Mouse (Mus musculus): Measurements from ENCODE around the gene Snx15. TPM values are rescaled to one million over a fixed set of nuclear protein-coding genes. Genes with fewer than 3 reads are reported as not detected.
"Not testable (repeated sequence)": the region's sequence is repeated elsewhere in the genome, so short reads cannot be mapped to it uniquely, and the experiment has no call there.

The Snx15 gene
- polyA plus RNA-seq, 1 experiment from 2014 or later, result 19.8 TPM

- H3K4me1 ChIP-seq (replicated peaks), result peaks cover 12% of the 10 kb centered on the region
- H3K9me3 ChIP-seq (replicated peaks), result no peaks in the 10 kb centered on the region
- no peak for ATAC-seq (replicated peaks; ENCODE audit: insufficient number of reproducible peaks, insufficient read depth, low FRiP score, low read depth)
- H3K36me3 ChIP-seq, result 0 out of 2 replicates have a peak, but pooled peaks cover 4% of the 10 kb centered on the region
- H3K4me2 ChIP-seq, result peak overlapping the region; percentile 94
- peak overlapping the region; percentile 70 for H3K4me3 ChIP-seq
- H3K27ac ChIP-seq, result peak overlapping the region; percentile 93
- H3K27me3 ChIP-seq, result no peaks in the 10 kb centered on the region
- H3K9ac ChIP-seq, result peak overlapping the region; percentile 84
- WGBS, result 6% methylated on average over 16 of the region's 16 CpGs
These were observed 12.2 kb upstream of the Snx15 start for GRCm38 (mm10) chr19:6140374-6140677.

GRCm38 (mm10) chr19:6139701-6140100 is 11.6 kb upstream of the Snx15 start:
- H3K27ac ChIP-seq, result no peak overlapping the region
- no peaks in the 10 kb centered on the region for H3K9me3 ChIP-seq (replicated peaks)
- peak overlapping the region; percentile 94; the same call in 1 of the 2 replicates for H3K4me2 ChIP-seq
- H3K9ac ChIP-seq, result peak overlapping the region; percentile 84
- H3K36me3 ChIP-seq, result 0 out of 2 replicates have a peak, but pooled peaks cover 4% of the 10 kb centered on the region
- H3K4me3 ChIP-seq, result peak overlapping the region; percentile 70; the same call in 1 of the 2 replicates
- H3K4me1 ChIP-seq (replicated peaks), result peaks cover 12% of the 10 kb centered on the region
- ATAC-seq (replicated peaks; ENCODE audit: insufficient number of reproducible peaks, insufficient read depth, low FRiP score, low read depth), result no peak
- no peaks in the 10 kb centered on the region for H3K27me3 ChIP-seq
- WGBS, result 90% methylated on average over 6 of the region's 6 CpGs

GRCm38 (mm10) chr19:6136397-6136796 is 8.3 kb upstream of the Snx15 start:
- no peaks in the 10 kb centered on the region for H3K27me3 ChIP-seq
- H3K9ac ChIP-seq, result no peak overlapping the region
- H3K4me1 ChIP-seq (replicated peaks), result peaks cover 8% of the 10 kb centered on the region
- no peak overlapping the region for H3K27ac ChIP-seq
- no peak for ATAC-seq (replicated peaks; ENCODE audit: insufficient number of reproducible peaks, insufficient read depth, low FRiP score, low read depth)
- no peaks in the 10 kb centered on the region for H3K9me3 ChIP-seq (replicated peaks)
- H3K4me3 ChIP-seq, result no peak overlapping the region
- H3K4me2 ChIP-seq, result no peak overlapping the region
- peaks cover 7% of the 10 kb centered on the region; the same call in 1 of the 2 replicates for H3K36me3 ChIP-seq
- WGBS, result 78% methylated on average over 3 of the region's 3 CpGs

GRCm38 (mm10) chr19:6133197-6133596 is 5.1 kb upstream of the Snx15 start:
- not testable (repeated sequence) for H3K4me3 ChIP-seq, H3K4me2 ChIP-seq
- WGBS, result 15% methylated on average over 1 of the region's 1 CpGs

GRCm38 (mm10) chr19:6132171-6132827 is 4.2 kb upstream of the Snx15 start:
- Histone ChIP-seq H3K27me3 (no peaks in the 10 kb centered on the region), H3K9me3 (replicated peaks) (no peaks in the 10 kb centered on the region), H3K27ac (no peak overlapping the region), H3K9ac (no peak overlapping the region), H3K4me3 (no peak overlapping the region), H3K4me1 (replicated peaks) (0 out of 2 replicates have a peak, but pooled peaks cover 2% of the 10 kb centered on the region), H3K4me2 (no peak overlapping the region), H3K36me3 (peaks cover 6% of the 10 kb centered on the region; the same call in 1 of the 2 replicates)
- ATAC-seq (replicated peaks; ENCODE audit: insufficient number of reproducible peaks, insufficient read depth, low FRiP score, low read depth), result no peak
- 80% methylated on average over 7 of the region's 7 CpGs for WGBS

More at GRCm38 (mm10) chr19:6133197-6133596, 5.1 kb upstream of the Snx15 start:
- not testable (repeated sequence) for H3K4me1 ChIP-seq (replicated peaks); H3K9ac ChIP-seq; H3K27ac ChIP-seq; H3K36me3 ChIP-seq; H3K9me3 ChIP-seq (replicated peaks); ATAC-seq (replicated peaks; ENCODE audit: insufficient number of reproducible peaks, insufficient read depth, low FRiP score, low read depth); H3K27me3 ChIP-seq

GRCm38 (mm10) chr19:6130414-6131128 is 2.5 kb upstream of the Snx15 start:
- H3K27me3 ChIP-seq; H3K27ac ChIP-seq; H3K9me3 ChIP-seq (replicated peaks); H3K4me1 ChIP-seq (replicated peaks); H3K4me3 ChIP-seq; H3K4me2 ChIP-seq; H3K9ac ChIP-seq; H3K36me3 ChIP-seq; ATAC-seq (replicated peaks; ENCODE audit: insufficient number of reproducible peaks, insufficient read depth, low FRiP score, low read depth): not testable (repeated sequence)
- 66% methylated on average over 7 of the region's 7 CpGs for WGBS

- Histone ChIP-seq H3K4me3 (peak overlapping the region; percentile 74), H3K9ac (peak overlapping the region; percentile 80), H3K27ac (peak overlapping the region; percentile 94), H3K36me3 (no peaks in the 10 kb centered on the region), H3K4me2 (peak overlapping the region; percentile 71), H3K27me3 (no peaks in the 10 kb centered on the region), H3K9me3 (replicated peaks) (no peaks in the 10 kb centered on the region), H3K4me1 (replicated peaks) (0 out of 2 replicates have a peak, but pooled peaks cover 2% of the 10 kb centered on the region)
- no peak for ATAC-seq (replicated peaks; ENCODE audit: insufficient number of reproducible peaks, insufficient read depth, low FRiP score, low read depth)
- WGBS, result 72% methylated on average over 10 of the region's 10 CpGs
These were observed 1.1 kb downstream of the Snx15 start for GRCm38 (mm10) chr19:6126789-6127580.

- no peak overlapping the region for H3K4me2 ChIP-seq
- H3K27me3 ChIP-seq, result no peaks in the 10 kb centered on the region
- 22% methylated on average over 4 of the region's 4 CpGs for WGBS
- no peaks in the 10 kb centered on the region for H3K9me3 ChIP-seq (replicated peaks)
- no peak overlapping the region for H3K9ac ChIP-seq
- H3K4me1 ChIP-seq (replicated peaks), result 0 out of 2 replicates have a peak, but pooled peaks cover 2% of the 10 kb centered on the region
- H3K27ac ChIP-seq, result no peak overlapping the region
- H3K4me3 ChIP-seq, result no peak overlapping the region
- H3K36me3 ChIP-seq, result no peaks in the 10 kb centered on the region
- ATAC-seq (replicated peaks; ENCODE audit: insufficient number of reproducible peaks, insufficient read depth, low FRiP score, low read depth), result no peak
These were observed 1.8 kb downstream of the Snx15 start for GRCm38 (mm10) chr19:6126289-6126688.

GRCm38 (mm10) chr19:6124898-6125297 is 3.2 kb downstream of the Snx15 start:
- 0 out of 2 replicates have a peak, but pooled peaks cover 2% of the 10 kb centered on the region for H3K4me1 ChIP-seq (replicated peaks)
- 67% methylated on average over 2 of the region's 2 CpGs for WGBS
- H3K9ac ChIP-seq, result no peak overlapping the region
- H3K27me3 ChIP-seq, result no peaks in the 10 kb centered on the region
- no peak overlapping the region for H3K27ac ChIP-seq
- no peak overlapping the region for H3K4me3 ChIP-seq
- 0 out of 2 replicates have a peak, but pooled peaks cover 3% of the 10 kb centered on the region for H3K36me3 ChIP-seq
- no peak overlapping the region for H3K4me2 ChIP-seq
- no peak for ATAC-seq (replicated peaks; ENCODE audit: insufficient number of reproducible peaks, insufficient read depth, low FRiP score, low read depth)
- H3K9me3 ChIP-seq (replicated peaks), result no peaks in the 10 kb centered on the region

GRCm38 (mm10) chr19:6123330-6123729 is 4.8 kb downstream of the Snx15 start:
- ATAC-seq (replicated peaks; ENCODE audit: insufficient number of reproducible peaks, insufficient read depth, low FRiP score, low read depth), result no peak
- Histone ChIP-seq H3K4me3 (no peak overlapping the region), H3K27ac (no peak overlapping the region), H3K9me3 (replicated peaks) (no peaks in the 10 kb centered on the region), H3K4me1 (replicated peaks) (peaks cover 6% of the 10 kb centered on the region), H3K4me2 (no peak overlapping the region), H3K27me3 (no peaks in the 10 kb centered on the region), H3K9ac (no peak overlapping the region), H3K36me3 (0 out of 2 replicates have a peak, but pooled peaks cover 3% of the 10 kb centered on the region)
- 80% methylated on average over 8 of the region's 8 CpGs for WGBS

- WGBS, result 32% methylated on average over 19 of the region's 19 CpGs
These were observed 6.3 kb downstream of the Snx15 start for GRCm38 (mm10) chr19:6121761-6122160.

More at GRCm38 (mm10) chr19:6121761-6122160, 6.3 kb downstream of the Snx15 start:
- Histone ChIP-seq H3K36me3 (0 out of 2 replicates have a peak, but pooled peaks cover 3% of the 10 kb centered on the region), H3K4me2 (no peak overlapping the region), H3K9ac (no peak overlapping the region), H3K4me1 (replicated peaks) (peaks cover 15% of the 10 kb centered on the region), H3K4me3 (no peak overlapping the region), H3K27ac (no peak overlapping the region), H3K9me3 (replicated peaks) (no peaks in the 10 kb centered on the region), H3K27me3 (no peaks in the 10 kb centered on the region)
- ATAC-seq (replicated peaks; ENCODE audit: insufficient number of reproducible peaks, insufficient read depth, low FRiP score, low read depth), result no peak
